Mouse (Mus musculus) yolk sac, embryonic 10.5 days (tissue): ENCODE data around the gene Ankrd39.

Source experiments
- DNase-seq: peaks from one replicate; pipeline ENCODE4 v3.0.0-alpha.2; 2017; ENCODE audit warnings: low spot score

The Ankrd39 gene

GRCm38 (mm10) chr1:36572140-36572700, 25.0 kb upstream of the Ankrd39 start:
- no peak for DNase-seq

GRCm38 (mm10) chr1:36571627-36572026, 24.4 kb upstream of the Ankrd39 start:
- no peak for DNase-seq

- DNase-seq = no peak
Measured at GRCm38 (mm10) chr1:36570320-36570719, 23.1 kb upstream of the Ankrd39 start.

GRCm38 (mm10) chr1:36569694-36570276, 22.5 kb upstream of the Ankrd39 start:
- no peak for DNase-seq

GRCm38 (mm10) chr1:36568776-36569175, 21.5 kb upstream of the Ankrd39 start:
- no peak for DNase-seq

- no peak for DNase-seq
Measured at GRCm38 (mm10) chr1:36567818-36568603, 20.8 kb upstream of the Ankrd39 start.

GRCm38 (mm10) chr1:36566425-36566824, 19.2 kb upstream of the Ankrd39 start:
- DNase-seq = no peak

GRCm38 (mm10) chr1:36564101-36564500, 16.9 kb upstream of the Ankrd39 start:
- no peak for DNase-seq

GRCm38 (mm10) chr1:36563632-36564031, 16.4 kb upstream of the Ankrd39 start:
- DNase-seq = no peak

GRCm38 (mm10) chr1:36563197-36563596, 16.0 kb upstream of the Ankrd39 start:
- DNase-seq = no peak

GRCm38 (mm10) chr1:36562388-36562787, 15.1 kb upstream of the Ankrd39 start:
- no peak for DNase-seq

GRCm38 (mm10) chr1:36560903-36561302, 13.7 kb upstream of the Ankrd39 start:
- no peak for DNase-seq

GRCm38 (mm10) chr1:36559888-36560287, 12.6 kb upstream of the Ankrd39 start:
- DNase-seq = no peak

- no peak for DNase-seq
Measured at GRCm38 (mm10) chr1:36559256-36559655, 12.0 kb upstream of the Ankrd39 start.

- peak; percentile 88 for DNase-seq
Measured at GRCm38 (mm10) chr1:36558031-36558993, 11.1 kb upstream of the Ankrd39 start, which contains the start of gene Sema4c. Gene Sema4c, minus strand, starts transcription at chr1:36558349.

- DNase-seq = peak; percentile 83
Measured at GRCm38 (mm10) chr1:36557457-36558011, 10.3 kb upstream of the Ankrd39 start.

GRCm38 (mm10) chr1:36556553-36557456, 9.6 kb upstream of the Ankrd39 start:
- DNase-seq = peak; percentile 91

- no peak for DNase-seq
Measured at GRCm38 (mm10) chr1:36555798-36556395, 8.7 kb upstream of the Ankrd39 start.

- DNase-seq = no peak
Measured at GRCm38 (mm10) chr1:36554633-36555399, 7.6 kb upstream of the Ankrd39 start.
